Mouse (Mus musculus) stomach, embryonic 15.5 days (tissue): ENCODE measurements around the gene Olfr611. TPM values are rescaled to one million over a fixed set of nuclear protein-coding genes. Genes with fewer than 3 reads are reported as not detected.
"Not testable (repeated sequence)": the region's sequence is repeated elsewhere in the genome, so short reads cannot be mapped to it uniquely, and the experiment has no call there.

ENCODE experiments used
- ATAC-seq: fragments of 200-750 bp; cut with Nextera tagmentation; 2 replicates; pipeline ENCODE4 v1.8.0; 2017; ENCODE audit warnings: low read depth, moderate number of reproducible peaks, moderate TSS enrichment; ENCODE audit not compliant: insufficient read depth, low FRiP score
- H3K27ac ChIP-seq: fragments of 300-500 bp; sonication (generic); 2 replicates; pipeline ENCODE4 v1.5.1; 2015; ENCODE audit warnings: mild to moderate bottlenecking, inconsistent platforms
- H3K27me3 ChIP-seq: fragments of 300-500 bp; sonication (generic); replicated peaks from 2 replicates; pipeline ENCODE4 v1.6.1; 2015; ENCODE audit warnings: inconsistent platforms
- H3K36me3 ChIP-seq: fragments of 300-500 bp; sonication (generic); 2 replicates; pipeline ENCODE4 v1.6.1; 2015; ENCODE audit warnings: inconsistent platforms
- H3K4me1 ChIP-seq: fragments of 300-500 bp; sonication (generic); 2 replicates; pipeline ENCODE4 v1.6.1; 2015; ENCODE audit warnings: inconsistent platforms
- H3K4me2 ChIP-seq: fragments of 300-500 bp; sonication (generic); 2 replicates; pipeline ENCODE4 v1.6.1; 2015; ENCODE audit warnings: mild to moderate bottlenecking, inconsistent platforms
- H3K4me3 ChIP-seq: fragments of 300-500 bp; sonication (generic); replicated peaks from 2 replicates; pipeline ENCODE4 v1.5.1; 2015; ENCODE audit warnings: inconsistent platforms
- H3K9ac ChIP-seq: fragments of 300-500 bp; sonication (generic); 2 replicates; pipeline ENCODE4 v1.6.1; 2015; ENCODE audit warnings: inconsistent platforms
- H3K9me3 ChIP-seq: fragments of 300-500 bp; sonication (generic); 2 replicates; pipeline ENCODE4 v1.6.1; 2016; ENCODE audit warnings: inconsistent platforms
- WGBS: fragments of 180-500 bp; shearing (Covaris S2); methylation state at CpG from one replicate; pipeline ENCODE4 v1.1.7; 2015; 5-methylcytosine and 5-hydroxymethylcytosine counted together
- polyA plus RNA-seq: library from polyadenylated mRNA; unstranded; fragments of >200 nt; fragmentation: Nextera tagmentation; extraction: Ambion mirVana; gene quantifications from 2 replicates; pipeline ENCODE4 v1.2.1, GENCODE M21; 2015

Olfr611 gene
- polyA plus RNA-seq: not detected in 2 replicates

DNA sequence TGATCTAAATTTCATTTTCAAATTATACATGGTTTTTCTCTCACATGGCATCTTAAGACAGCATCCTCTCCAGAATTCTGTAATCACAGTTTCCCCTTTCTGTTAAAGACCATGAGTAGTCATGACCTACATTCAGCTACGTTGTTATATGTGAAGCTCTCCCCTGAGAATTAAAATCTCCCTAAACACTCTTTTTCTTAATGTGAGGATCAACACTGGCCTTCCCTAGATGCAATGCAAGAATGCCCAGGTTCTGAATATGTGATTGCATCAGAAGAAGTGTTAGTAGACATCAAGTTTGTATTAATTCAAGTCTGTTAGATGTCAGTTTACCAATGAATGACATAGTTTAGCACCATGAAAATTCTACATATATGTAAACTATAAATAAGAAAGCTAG lies at the start of gene Olfr611:
Gene Olfr611 (minus strand): TSS at position 101 of the 400 bp plus-strand sequence.
- 66% methylated on average over 1 of the region's 1 CpGs for WGBS
- ATAC-seq, H3K4me3 ChIP-seq, H3K4me1 ChIP-seq, H3K27ac ChIP-seq, H3K9ac ChIP-seq, H3K36me3 ChIP-seq, H3K9me3 ChIP-seq, H3K27me3 ChIP-seq, H3K4me2 ChIP-seq: not testable (repeated sequence)

DNA sequence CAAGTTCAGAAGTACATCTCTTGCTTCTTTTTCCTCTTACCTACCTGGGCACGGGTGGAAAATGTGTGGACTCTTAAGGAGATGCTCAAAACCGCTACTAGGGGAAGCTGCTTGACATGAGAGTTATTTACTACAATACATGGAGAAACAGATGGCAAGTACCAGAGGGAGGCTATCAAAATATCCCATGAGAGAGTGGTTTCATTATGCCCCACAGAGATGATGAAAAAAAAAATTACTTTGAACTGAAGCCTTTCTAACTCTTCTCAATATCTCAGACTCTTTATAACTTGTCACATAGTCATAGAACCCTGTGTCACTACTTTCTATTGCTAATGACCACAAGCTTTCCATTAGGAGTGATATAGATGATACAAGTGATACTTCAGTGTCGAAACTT lies 48.4 kb upstream of the Olfr611 start, which contains the start of gene Olfr616:
Gene Olfr616 (minus strand): TSS at position 101 of the 400 bp plus-strand sequence.
- no peaks in the 10 kb centered on the region for H3K27me3 ChIP-seq
- no peaks in the 10 kb centered on the region for H3K36me3 ChIP-seq
- H3K27ac ChIP-seq: no peak within 1 kb of the TSS
- 87% methylated on average over 3 of the region's 3 CpGs for WGBS
- H3K9ac ChIP-seq: no peak within 1 kb of the TSS
- H3K4me3 ChIP-seq: no peak within 1 kb of the TSS
- H3K9me3 ChIP-seq: no peaks in the 10 kb centered on the region
- H3K4me2 ChIP-seq: no peak within 1 kb of the TSS
- H3K4me1 ChIP-seq: no peaks in the 10 kb centered on the region
- no peak for ATAC-seq

DNA sequence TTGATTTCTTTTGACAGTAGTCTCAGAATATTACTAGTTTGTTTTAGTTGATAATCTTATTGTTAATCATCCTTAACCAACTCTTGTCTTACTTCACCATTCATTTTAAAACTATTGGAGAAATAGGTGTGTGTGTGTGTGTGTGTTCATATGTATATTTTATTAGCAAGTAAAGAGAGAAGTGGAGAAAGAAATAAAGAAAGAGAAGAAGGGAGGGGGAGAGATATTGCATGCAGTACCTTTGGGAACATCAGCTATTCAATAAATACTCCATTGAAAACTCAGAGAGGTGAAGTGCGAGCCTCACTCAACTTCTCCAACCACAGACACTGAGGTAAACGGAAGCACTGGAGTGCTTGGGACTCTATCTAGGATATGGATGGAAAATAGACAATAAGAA lies 35.1 kb upstream of the Olfr611 start, which contains the start of gene Olfr615:
Gene Olfr615 (plus strand): TSS at position 301 of the 400 bp plus-strand sequence.
- no peak for ATAC-seq
- H3K27me3 ChIP-seq: no peaks in the 10 kb centered on the region
- no peak within 1 kb of the TSS for H3K27ac ChIP-seq
- no peaks in the 10 kb centered on the region for H3K36me3 ChIP-seq
- no peaks in the 10 kb centered on the region for H3K4me1 ChIP-seq
- 77% methylated on average over 2 of the region's 2 CpGs for WGBS
- no peak within 1 kb of the TSS for H3K9ac ChIP-seq
- H3K4me3 ChIP-seq: no peak within 1 kb of the TSS
- H3K9me3 ChIP-seq: no peaks in the 10 kb centered on the region
- no peak within 1 kb of the TSS for H3K4me2 ChIP-seq

DNA sequence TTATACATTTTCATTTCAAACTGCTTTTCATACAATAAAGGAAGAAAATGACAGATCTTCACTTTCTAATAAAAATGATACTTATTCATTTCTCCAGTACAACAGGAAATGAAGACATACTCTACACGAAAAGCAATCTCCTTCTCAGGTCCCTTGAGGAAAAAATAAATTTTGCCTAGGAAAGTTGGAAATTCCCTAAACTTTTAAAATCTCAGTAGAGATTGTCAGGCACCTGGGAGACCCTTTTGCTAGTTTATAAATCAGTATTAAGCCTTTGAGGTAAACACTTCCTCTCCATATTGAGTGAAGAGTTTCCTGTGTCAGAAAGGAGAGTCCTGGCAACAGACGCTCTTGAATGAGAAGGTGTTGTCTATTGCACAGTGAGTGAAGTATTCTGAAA lies 27.1 kb upstream of the Olfr611 start, which contains the start of gene Olfr613:
Gene Olfr613 (plus strand): TSS at position 301 of the 400 bp plus-strand sequence.
- 68% methylated on average over 2 of the region's 2 CpGs for WGBS
- Histone ChIP-seq H3K36me3 (no peaks in the 10 kb centered on the region), H3K4me2 (no peak within 1 kb of the TSS), H3K9me3 (no peaks in the 10 kb centered on the region), H3K4me1 (no peaks in the 10 kb centered on the region), H3K27me3 (no peaks in the 10 kb centered on the region), H3K9ac (no peak within 1 kb of the TSS), H3K4me3 (no peak within 1 kb of the TSS), H3K27ac (no peak within 1 kb of the TSS)
- ATAC-seq: no peak

DNA sequence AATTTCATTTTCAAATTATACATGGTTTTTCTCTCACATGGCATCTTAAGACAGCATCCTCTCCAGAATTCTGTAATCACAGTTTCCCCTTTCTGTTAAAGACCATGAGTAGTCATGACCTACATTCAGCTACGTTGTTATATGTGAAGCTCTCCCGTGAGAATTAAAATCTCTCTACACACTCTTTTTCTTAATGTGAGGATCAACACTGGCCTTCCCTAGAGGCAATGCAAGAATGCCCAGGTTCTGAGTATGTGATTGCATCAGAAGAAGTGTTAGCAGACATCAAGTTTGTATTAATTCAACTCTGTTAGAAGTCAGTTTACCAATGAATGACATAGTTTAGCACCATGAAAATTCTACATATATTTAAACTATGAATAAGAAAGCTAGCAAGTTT lies 22.0 kb upstream of the Olfr611 start, which contains the start of gene Olfr612:
Gene Olfr612 (minus strand): TSS at position 101 of the 400 bp plus-strand sequence.
- H3K9ac ChIP-seq, ATAC-seq, H3K27ac ChIP-seq, H3K9me3 ChIP-seq, H3K36me3 ChIP-seq, H3K4me1 ChIP-seq, H3K4me3 ChIP-seq, H3K27me3 ChIP-seq, H3K4me2 ChIP-seq: not testable (repeated sequence)
- whole genome bisulfite sequencing: 85% methylated on average over 2 of the region's 2 CpGs

DNA sequence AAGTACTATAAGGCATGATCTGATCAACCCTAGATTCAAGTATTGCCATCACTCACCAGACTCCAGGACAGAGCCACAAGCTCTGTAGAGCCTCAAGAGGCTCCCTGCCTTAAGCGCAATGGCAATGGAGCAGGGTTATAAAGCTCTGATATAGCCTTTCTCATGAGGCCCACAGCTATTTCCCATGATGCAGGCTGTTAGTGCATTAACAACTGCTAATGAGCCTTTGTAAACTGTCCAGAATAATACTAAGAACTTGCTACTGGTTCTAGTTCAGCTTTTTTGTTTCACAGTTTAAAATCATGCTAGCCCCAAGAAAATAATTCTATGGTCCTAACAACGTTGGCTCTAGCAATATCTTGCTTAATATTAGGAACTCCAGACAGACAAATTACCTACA lies 8.6 kb downstream of the Olfr611 start, which contains the start of gene Olfr610:
Gene Olfr610 (minus strand): TSS at position 101 of the 400 bp plus-strand sequence.
- H3K4me3 ChIP-seq: no peak within 1 kb of the TSS
- H3K9me3 ChIP-seq: no peaks in the 10 kb centered on the region
- no peak within 1 kb of the TSS for H3K4me2 ChIP-seq
- no peaks in the 10 kb centered on the region for H3K27me3 ChIP-seq
- no peak within 1 kb of the TSS for H3K27ac ChIP-seq
- H3K9ac ChIP-seq: no peak within 1 kb of the TSS
- no peaks in the 10 kb centered on the region for H3K36me3 ChIP-seq
- ATAC-seq: no peak
- no peaks in the 10 kb centered on the region for H3K4me1 ChIP-seq
- WGBS: 81% methylated on average over 2 of the region's 2 CpGs

DNA sequence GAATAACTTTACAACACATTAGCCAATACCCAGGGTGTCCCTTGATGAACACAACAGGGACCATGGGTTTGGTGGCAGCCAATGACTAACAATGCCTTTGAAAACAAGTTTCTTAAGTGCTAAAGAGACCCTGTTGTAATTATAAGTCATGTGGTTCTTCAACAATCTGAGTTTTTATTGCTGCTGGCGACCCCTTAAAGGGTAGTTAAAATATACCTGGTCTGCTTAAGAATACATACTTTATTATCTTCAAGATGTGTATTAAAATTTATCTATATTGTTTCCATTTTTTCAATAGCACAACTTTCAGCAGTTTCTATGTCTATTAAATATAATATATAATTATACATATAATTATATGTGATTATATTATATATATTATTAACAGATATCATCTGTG lies 22.7 kb downstream of the Olfr611 start, which contains the start of gene Olfr609:
Gene Olfr609 (minus strand): TSS at position 101 of the 400 bp plus-strand sequence.
- H3K27me3 ChIP-seq: no peaks in the 10 kb centered on the region
- H3K4me2 ChIP-seq: no peak within 1 kb of the TSS
- no peaks in the 10 kb centered on the region for H3K36me3 ChIP-seq
- H3K27ac ChIP-seq: no peak within 1 kb of the TSS
- H3K9ac ChIP-seq: no peak within 1 kb of the TSS
- WGBS: 63% methylated on average over 1 of the region's 1 CpGs
- H3K4me3 ChIP-seq: no peak within 1 kb of the TSS
- ATAC-seq: no peak
- no peaks in the 10 kb centered on the region for H3K9me3 ChIP-seq
- H3K4me1 ChIP-seq: no peaks in the 10 kb centered on the region

DNA sequence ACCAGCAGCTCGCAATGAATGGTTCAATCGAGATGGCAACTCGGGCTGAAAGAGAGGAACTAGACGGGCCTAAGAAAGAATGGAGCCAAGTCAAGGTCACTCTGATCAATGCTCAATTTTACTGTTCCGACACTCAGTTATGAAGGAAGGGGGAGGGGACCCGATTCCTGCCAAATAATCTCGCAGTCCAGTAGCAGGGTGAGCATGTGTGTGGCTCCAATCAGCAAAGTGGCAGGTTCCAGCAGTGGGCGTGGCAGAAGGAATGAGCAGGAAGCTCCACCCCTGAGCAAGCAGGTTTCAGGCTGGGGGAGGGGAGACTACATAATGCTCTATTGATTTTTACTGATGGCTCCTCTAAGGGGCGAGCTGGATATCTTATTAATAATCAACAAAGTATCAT lies 43.5 kb downstream of the Olfr611 start:
- not testable (repeated sequence) for H3K36me3 ChIP-seq, ATAC-seq, H3K27ac ChIP-seq, H3K4me2 ChIP-seq, H3K27me3 ChIP-seq, H3K4me3 ChIP-seq, H3K9ac ChIP-seq, H3K4me1 ChIP-seq, H3K9me3 ChIP-seq
- 76% methylated on average over 9 of the region's 9 CpGs for WGBS

DNA sequence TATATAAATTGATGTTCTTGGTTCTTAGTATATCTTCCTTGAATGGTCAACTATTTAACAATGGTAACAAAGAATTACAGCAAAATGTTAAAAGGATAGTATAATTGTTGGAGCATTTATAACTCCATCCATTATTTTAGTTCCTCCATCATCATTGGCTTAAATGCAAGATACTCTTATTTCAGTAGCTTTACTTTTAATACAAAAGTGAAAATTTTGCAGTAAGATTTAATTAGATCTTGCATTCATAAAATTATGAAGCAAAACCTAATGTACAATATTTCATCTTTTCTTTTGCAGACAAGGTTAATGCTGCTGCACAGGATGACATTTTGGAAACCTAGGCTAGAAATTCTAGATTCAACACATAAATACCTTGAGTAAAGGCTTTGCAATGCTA lies 51.1 kb downstream of the Olfr611 start, which contains the start of gene Olfr608:
Gene Olfr608 (plus strand): TSS at position 301 of the 400 bp plus-strand sequence.
- Histone ChIP-seq H3K4me1 (no peaks in the 10 kb centered on the region), H3K27me3 (no peaks in the 10 kb centered on the region), H3K9ac (no peak within 1 kb of the TSS), H3K27ac (no peak within 1 kb of the TSS), H3K9me3 (no peaks in the 10 kb centered on the region), H3K36me3 (no peaks in the 10 kb centered on the region), H3K4me3 (no peak within 1 kb of the TSS), H3K4me2 (no peak within 1 kb of the TSS)
- ATAC-seq: no peak

Other genes starting within 250 kb of the Olfr611 start
- gene Olfr596, start 215.2 kb downstream of the Olfr611 start, polyA plus RNA-seq: not detected in 2 replicates
- not detected in 2 replicates for gene Olfr597, start 204.5 kb downstream of the Olfr611 start, polyA plus RNA-seq
- not detected in 2 replicates for gene Olfr598, start 197.3 kb downstream of the Olfr611 start, polyA plus RNA-seq
- gene Olfr599, start 184.9 kb downstream of the Olfr611 start, polyA plus RNA-seq: not detected in 2 replicates
- gene Olfr600, start 171.2 kb downstream of the Olfr611 start, polyA plus RNA-seq: not detected in 2 replicates
- gene Olfr601, start 158.2 kb downstream of the Olfr611 start, polyA plus RNA-seq: not detected in 2 replicates
- not detected in 2 replicates for gene Olfr603, start 134.7 kb downstream of the Olfr611 start, polyA plus RNA-seq
- not detected in 2 replicates for gene Usp17lc, start 105.8 kb downstream of the Olfr611 start, polyA plus RNA-seq
- gene Olfr605, start 75.4 kb downstream of the Olfr611 start, polyA plus RNA-seq: not detected in 2 replicates
- gene Olfr606, start 71.8 kb downstream of the Olfr611 start, polyA plus RNA-seq: not detected in 2 replicates
- not detected in 2 replicates for gene Olfr607, start 56.7 kb downstream of the Olfr611 start, polyA plus RNA-seq
- gene Olfr608, start 51.0 kb downstream of the Olfr611 start, polyA plus RNA-seq: not detected in 2 replicates
- not detected in 2 replicates for gene Olfr609, start 22.8 kb downstream of the Olfr611 start, polyA plus RNA-seq
- not detected in 2 replicates for gene Olfr610, start 8.7 kb downstream of the Olfr611 start, polyA plus RNA-seq
- not detected in 2 replicates for gene Olfr612, start 21.9 kb upstream of the Olfr611 start, polyA plus RNA-seq
- gene Olfr613, start 27.2 kb upstream of the Olfr611 start, polyA plus RNA-seq: not detected in 2 replicates
- not detected in 2 replicates for gene Olfr615, start 35.2 kb upstream of the Olfr611 start, polyA plus RNA-seq
- gene Olfr616, start 48.3 kb upstream of the Olfr611 start, polyA plus RNA-seq: not detected in 2 replicates
- not detected in 2 replicates for gene Olfr617, start 52.2 kb upstream of the Olfr611 start, polyA plus RNA-seq
- not detected in 2 replicates for gene Olfr618, start 69.3 kb upstream of the Olfr611 start, polyA plus RNA-seq
- gene Olfr619, start 79.7 kb upstream of the Olfr611 start, polyA plus RNA-seq: not detected in 2 replicates
- gene Olfr620, start 91.7 kb upstream of the Olfr611 start, polyA plus RNA-seq: not detected in 2 replicates
- not detected in 2 replicates for gene Olfr622, start 121.9 kb upstream of the Olfr611 start, polyA plus RNA-seq
- gene Olfr623, start 142.9 kb upstream of the Olfr611 start, polyA plus RNA-seq: not detected in 2 replicates
- gene Olfr624, start 150.3 kb upstream of the Olfr611 start, polyA plus RNA-seq: 0.03 and 0.04 TPM in 2 replicates
- not detected in 2 replicates for gene Olfr625-ps1, start 161.9 kb upstream of the Olfr611 start, polyA plus RNA-seq
- not detected in 2 replicates for gene Olfr243, start 193.8 kb upstream of the Olfr611 start, polyA plus RNA-seq
- not detected in 2 replicates for gene Olfr628, start 209.5 kb upstream of the Olfr611 start, polyA plus RNA-seq
- not detected in 2 replicates for gene Olfr629, start 224.1 kb upstream of the Olfr611 start, polyA plus RNA-seq
- gene Olfr630, start 236.5 kb upstream of the Olfr611 start, polyA plus RNA-seq: not detected in 2 replicates